Mouse (Mus musculus) layer of hippocampus, adult 18-20 months (tissue): ENCODE results near the gene C730034F03Rik. TPM values are rescaled to one million over a fixed set of nuclear protein-coding genes. Genes with fewer than 3 reads are reported as not detected.

Source experiments
- DNase-seq, 2 experiments: peaks; one replicate each; pipeline ENCODE4 v3.0.0; 2022; ENCODE audit warnings: low spot score in 2 of 2
- total RNA-seq, 2 experiments: library from RNA; stranded (reverse); gene quantifications; 2 replicates each; pipeline ENCODE4 v1.2.3; 2021

C730034F03Rik gene
- total RNA-seq, 2 experiments from 2014 or later: 2.2 to 3.4 TPM

- DNase-seq: no peak
Observed at GRCm38 (mm10) chr15:89474596-89475292, 45.4 kb downstream of the C730034F03Rik start.

- DNase-seq: no peak
Observed at GRCm38 (mm10) chr15:89475293-89475600, 45.9 kb downstream of the C730034F03Rik start.

GRCm38 (mm10) chr15:89475611-89476474 is 46.5 kb downstream of the C730034F03Rik start:
- peak; percentile 90 to 94 for DNase-seq

GRCm38 (mm10) chr15:89476475-89476815 is 47.1 kb downstream of the C730034F03Rik start:
- DNase-seq: no peak

- DNase-seq: no peak
Observed at GRCm38 (mm10) chr15:89477091-89477491, 47.7 kb downstream of the C730034F03Rik start, which contains the start of gene Arsa. TSS of gene Arsa (minus strand) at chr15:89477425.

GRCm38 (mm10) chr15:89477806-89478205 is 48.4 kb downstream of the C730034F03Rik start:
- DNase-seq: no peak

- DNase-seq: no peak
Observed at GRCm38 (mm10) chr15:89478622-89479021, 49.2 kb downstream of the C730034F03Rik start.

Other genes starting within 250 kb of the C730034F03Rik start
- 10 to 100 TPM; 46.4 to 55.0 TPM for gene Plxnb2, start 248.8 kb upstream of the C730034F03Rik start, total RNA-seq
- 10 to 100 TPM; 34.8 to 39.1 TPM for gene Dennd6b, start 233.1 kb upstream of the C730034F03Rik start, total RNA-seq
- 100 to 1,000 TPM; 157 to 166 TPM for gene Ppp6r2, start 218.0 kb upstream of the C730034F03Rik start, total RNA-seq
- 100 to 1,000 TPM; 304 to 307 TPM for gene Sbf1, start 114.3 kb upstream of the C730034F03Rik start, total RNA-seq
- not detected for gene Adm2, start 106.9 kb upstream of the C730034F03Rik start, total RNA-seq
- gene Miox, start 95.2 kb upstream of the C730034F03Rik start, total RNA-seq: not detected
- 10 to 100 TPM; 16.6 to 18.6 TPM for gene Lmf2, start 73.9 kb upstream of the C730034F03Rik start, total RNA-seq
- 100 to 1,000 TPM; 101 to 103 TPM for gene Ncaph2, start 73.9 kb upstream of the C730034F03Rik start, total RNA-seq
- 10 to 100 TPM; 28.1 to 34.0 TPM for gene Sco2, start 55.7 kb upstream of the C730034F03Rik start, total RNA-seq
- gene Tymp, start 52.5 kb upstream of the C730034F03Rik start, total RNA-seq: 1 to 10 TPM; 1.4 to 1.5 TPM
- 1 to 10 TPM; 3.2 to 4.3 TPM for gene Odf3b, start 50.3 kb upstream of the C730034F03Rik start, total RNA-seq
- gene Klhdc7b, start 44.7 kb upstream of the C730034F03Rik start, total RNA-seq: under 1 TPM; 0.32 to 0.51 TPM
- gene Syce3, start 19.1 kb upstream of the C730034F03Rik start, total RNA-seq: not detected
- 1 to 10 TPM; 1.2 to 2.2 TPM for gene Cpt1b, start 3.7 kb upstream of the C730034F03Rik start, total RNA-seq
- under 1 TPM in 1 of 2 experiments, not detected in 1; 0.42 TPM for gene Gm44502, start 107 bp downstream of the C730034F03Rik start, total RNA-seq
- gene Chkb, start 319 bp downstream of the C730034F03Rik start, total RNA-seq: 10 to 100 TPM; 40.5 to 41.1 TPM
- 100 to 1,000 TPM; 266 to 269 TPM for gene Mapk8ip2, start 24.3 kb downstream of the C730034F03Rik start, total RNA-seq
- 10 to 100 TPM; 28.1 to 29.6 TPM for gene Arsa, start 47.8 kb downstream of the C730034F03Rik start, total RNA-seq
- gene Shank3, start 70.0 kb downstream of the C730034F03Rik start, total RNA-seq: 100 to 1,000 TPM; 232 to 243 TPM
- gene Acr, start 138.7 kb downstream of the C730034F03Rik start, total RNA-seq: 1 to 10 TPM in 1 of 2 experiments, under 1 TPM in 1; 0.66 to 1.0 TPM
- gene Rabl2, start 162.3 kb downstream of the C730034F03Rik start, total RNA-seq: 10 to 100 TPM; 25.9 to 28.6 TPM